Mouse (Mus musculus) gastrocnemius, adult 2 months (tissue): ENCODE measurements at regions not wholly inside any gene's neighbourhood (a gene's known extent, or its start where the extent isn't known, plus 50 kb on each side); places are given as distances from the start of the nearest gene placed in this dataset.

ENCODE experiments used
- DNase-seq: peaks from one replicate; pipeline ENCODE4 v3.0.0; 2022
- H3K27ac ChIP-seq: fragments of 200-600 bp; 2 replicates; pipeline ENCODE4 v1.8.1; 2022; ENCODE audit warnings: mild to moderate bottlenecking
- H3K4me3 ChIP-seq: fragments of 200-600 bp; 2 replicates; pipeline ENCODE4 v1.8.1; 2022; ENCODE audit warnings: mild to moderate bottlenecking, moderate library complexity
- CTCF ChIP-seq: fragments of 200-600 bp; IDR thresholded peaks from 2 replicates; pipeline ENCODE4 v1.8.1; 2022; ENCODE audit warnings: antibody characterized with exemption, mild to moderate bottlenecking, moderate library complexity
- intact Hi-C: fragments of 180-260 bp; cut with DNase I; formaldehyde crosslinking; loops from one replicate; pipeline ENCODE4 v1.15.1; 2025

DNA sequence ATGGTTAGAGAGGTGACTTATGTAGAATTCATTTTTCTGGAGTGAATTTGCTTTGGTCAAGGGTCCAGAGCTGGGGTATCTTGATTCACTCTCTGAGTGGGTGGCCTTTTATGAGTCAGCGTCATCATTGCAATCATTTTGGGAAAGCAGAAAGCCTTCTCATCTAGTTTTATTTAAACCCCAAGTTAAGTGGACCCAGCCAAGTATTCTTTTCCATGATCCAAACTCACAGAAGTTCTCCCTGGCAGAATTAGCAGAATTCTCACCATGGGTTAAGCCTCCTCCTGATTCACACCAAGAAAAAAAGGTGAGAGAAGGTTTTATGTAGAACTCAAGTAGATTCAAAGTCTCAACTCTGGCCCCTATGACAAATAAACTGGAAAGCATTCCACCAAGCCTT lies 211.8 kb downstream of the Sox11 start:
- no peak for DNase-seq
- intact Hi-C loops = no loop called here
- no peak overlapping the region for H3K4me3 ChIP-seq
- H3K27ac ChIP-seq = no peak overlapping the region
- no peak for TF ChIP-seq CTCF

DNA sequence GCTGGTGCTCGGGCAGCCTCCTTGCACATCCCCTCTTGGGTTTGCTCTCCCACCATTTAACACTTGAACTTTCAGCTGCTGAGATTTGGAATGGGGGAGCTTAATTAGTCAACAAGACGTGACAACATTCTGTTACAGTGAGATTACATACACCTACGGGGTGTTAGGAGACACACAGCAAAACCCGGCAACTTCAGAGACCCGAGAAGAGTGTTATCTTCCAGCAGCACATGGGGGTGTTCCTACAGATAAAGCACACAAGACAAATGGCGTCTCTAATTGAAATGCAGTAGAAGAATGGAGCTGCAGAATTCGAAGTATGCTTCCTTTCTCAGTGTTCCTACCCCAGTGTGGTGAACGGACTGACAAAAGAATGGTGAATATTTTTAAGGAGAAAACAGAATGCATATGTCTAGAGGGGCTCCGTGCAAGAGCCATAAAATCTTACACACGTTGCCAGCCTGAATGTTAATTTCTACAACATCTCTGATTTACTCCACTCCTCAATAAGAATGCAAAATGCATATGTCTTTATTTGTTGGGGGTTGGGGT lies 215.2 kb downstream of the Sox11 start:
- intact Hi-C loops = no loop called here
- DNase-seq = no peak
- Histone ChIP-seq H3K27ac (no peak overlapping the region), H3K4me3 (no peak overlapping the region)
- TF ChIP-seq CTCF = no peak

DNA sequence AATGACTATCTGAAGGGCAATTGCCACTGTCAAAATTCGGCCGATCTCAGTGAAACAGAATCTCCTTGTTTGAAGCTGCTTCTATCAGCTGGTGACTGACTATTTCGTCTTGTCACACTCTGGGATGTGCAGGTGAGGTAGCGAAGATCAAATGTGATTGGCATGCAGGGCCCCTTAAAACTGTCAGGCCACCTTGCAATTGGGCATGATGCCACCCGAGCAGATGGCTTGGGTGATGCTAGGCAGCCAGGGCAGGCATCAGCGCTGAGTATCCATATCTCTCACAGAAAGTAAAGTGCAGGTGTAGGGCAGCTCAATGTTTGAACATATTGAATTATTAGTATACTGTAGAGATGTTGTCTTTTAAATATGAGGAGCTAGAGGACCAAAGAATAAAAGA lies 223.8 kb downstream of the Sox11 start:
- no peak overlapping the region for H3K27ac ChIP-seq
- intact Hi-C loops = no loop called here
- H3K4me3 ChIP-seq = no peak overlapping the region
- TF ChIP-seq CTCF = no peak
- DNase-seq = no peak

DNA sequence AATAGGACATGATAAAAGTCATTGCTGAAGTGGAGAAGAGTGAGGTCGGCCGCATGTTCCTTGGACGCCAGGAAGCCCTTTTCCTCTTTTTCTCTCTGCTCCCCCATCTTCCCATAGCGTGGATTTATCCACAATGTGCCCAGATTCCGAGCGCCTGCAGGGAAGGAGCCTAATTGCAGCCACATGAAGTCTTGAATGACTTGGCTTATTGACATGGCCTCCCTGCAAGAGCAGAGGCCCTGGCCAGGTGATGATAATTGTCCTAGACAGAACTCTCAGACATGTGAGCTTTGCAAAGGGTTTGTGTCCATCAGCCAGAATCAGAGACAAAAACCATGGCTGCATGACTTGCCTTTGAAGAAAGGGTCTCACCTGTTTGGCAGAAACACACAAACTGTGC lies 227.0 kb downstream of the Sox11 start:
- Histone ChIP-seq H3K4me3 (no peak overlapping the region), H3K27ac (no peak overlapping the region)
- intact Hi-C loops = no loop called here
- no peak for DNase-seq
- no peak for TF ChIP-seq CTCF

DNA sequence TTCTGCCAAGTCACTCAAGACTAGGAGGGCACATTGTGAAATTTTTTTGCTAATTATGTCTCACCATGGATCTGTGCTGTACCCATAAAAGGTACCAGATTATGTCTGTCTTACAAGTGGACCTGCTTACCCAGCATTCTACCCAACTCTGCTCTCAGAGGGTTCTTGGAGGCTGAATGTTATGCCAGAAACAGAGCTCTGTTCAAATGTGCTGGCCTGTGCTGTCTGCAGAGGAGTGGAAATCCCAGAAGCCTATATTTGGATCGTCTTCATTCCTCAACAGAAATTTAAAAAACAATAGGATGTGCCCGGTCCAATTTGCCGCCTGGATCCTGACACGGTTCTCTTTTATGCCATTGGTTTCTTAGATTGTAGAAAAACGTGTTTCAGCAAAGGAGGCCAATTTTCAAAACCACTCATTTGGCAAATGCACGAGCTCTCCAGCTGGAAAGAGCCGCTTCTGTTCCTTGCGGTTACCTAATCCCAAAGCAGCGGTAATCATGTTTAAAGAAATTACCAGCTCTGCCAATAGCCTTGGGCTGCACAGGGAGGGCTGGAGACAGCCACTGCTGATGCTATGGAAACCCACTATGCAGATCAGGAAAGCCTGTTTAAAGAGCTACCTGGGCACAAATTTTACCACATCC lies 237.3 kb downstream of the Sox11 start:
- no peak overlapping the region for H3K4me3 ChIP-seq
- intact Hi-C loops = no loop called here
- H3K27ac ChIP-seq = no peak overlapping the region
- no peak for TF ChIP-seq CTCF
- no peak for DNase-seq

DNA sequence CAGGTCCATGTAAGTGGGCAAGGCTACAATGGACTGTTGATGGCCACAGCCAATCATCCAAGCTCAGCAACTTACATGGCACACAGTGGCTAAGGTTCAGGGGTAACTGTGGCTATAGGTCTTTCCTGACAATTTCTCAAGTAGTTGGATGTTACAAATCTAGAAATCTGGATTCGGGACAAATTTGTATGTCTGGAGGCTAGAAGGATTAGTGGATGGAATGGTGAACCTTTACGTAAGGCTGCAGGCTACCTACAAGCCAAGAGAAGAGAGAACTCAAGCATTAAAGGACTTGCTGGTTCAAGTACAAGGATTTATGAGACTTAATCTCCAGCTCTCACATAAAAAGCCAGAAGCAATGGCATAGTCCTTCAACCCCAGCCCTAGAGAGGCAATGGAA lies 239.4 kb downstream of the Sox11 start:
- DNase-seq = no peak
- intact Hi-C loops = no loop called here
- Histone ChIP-seq H3K4me3 (no peak overlapping the region), H3K27ac (no peak overlapping the region)
- no peak for TF ChIP-seq CTCF

DNA sequence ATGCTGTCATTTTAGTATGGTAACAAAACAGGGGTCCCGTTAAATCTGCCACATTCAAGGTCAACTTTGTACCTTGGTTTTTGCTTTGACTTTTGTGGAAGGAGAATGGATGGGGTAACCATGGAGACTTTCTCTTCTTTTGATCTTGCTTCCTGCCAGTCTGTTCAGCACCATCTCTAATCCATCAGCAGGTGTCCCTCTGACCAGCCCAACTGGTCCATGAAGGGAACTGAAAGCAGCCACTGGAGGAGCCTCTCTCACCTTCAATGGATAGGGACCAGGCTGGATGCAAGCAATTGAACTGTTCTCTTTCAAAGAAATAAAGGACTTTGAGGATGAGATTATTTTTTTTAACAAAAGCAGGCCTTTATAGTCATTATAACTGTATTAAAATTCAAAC lies 253.2 kb downstream of the Sox11 start:
- no peak for DNase-seq
- Histone ChIP-seq H3K4me3 (no peak overlapping the region), H3K27ac (no peak overlapping the region)
- intact Hi-C loops = no loop called here
- TF ChIP-seq CTCF = no peak

DNA sequence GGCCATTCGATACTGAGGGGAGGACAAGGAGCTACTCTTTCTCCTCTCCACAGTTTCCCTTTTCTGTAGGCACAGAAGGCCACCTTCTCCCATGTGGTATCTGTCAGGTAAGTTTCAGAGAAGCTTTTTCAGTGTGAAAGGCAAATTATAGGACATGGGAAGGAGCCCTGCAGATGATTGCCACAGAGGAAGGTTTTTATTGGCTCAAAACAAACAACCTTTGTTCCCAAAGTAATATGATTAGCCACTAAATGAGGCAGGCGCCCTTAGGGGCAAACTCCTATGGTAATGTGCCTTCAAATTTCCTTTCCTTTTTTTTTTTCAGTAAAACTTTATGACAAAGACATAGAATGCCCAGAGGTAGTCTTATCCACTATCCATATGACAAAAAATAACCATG lies 256.5 kb downstream of the Sox11 start:
- TF ChIP-seq CTCF = no peak
- DNase-seq = no peak
- intact Hi-C loops = no loop called here
- Histone ChIP-seq H3K27ac (no peak overlapping the region), H3K4me3 (no peak overlapping the region)

DNA sequence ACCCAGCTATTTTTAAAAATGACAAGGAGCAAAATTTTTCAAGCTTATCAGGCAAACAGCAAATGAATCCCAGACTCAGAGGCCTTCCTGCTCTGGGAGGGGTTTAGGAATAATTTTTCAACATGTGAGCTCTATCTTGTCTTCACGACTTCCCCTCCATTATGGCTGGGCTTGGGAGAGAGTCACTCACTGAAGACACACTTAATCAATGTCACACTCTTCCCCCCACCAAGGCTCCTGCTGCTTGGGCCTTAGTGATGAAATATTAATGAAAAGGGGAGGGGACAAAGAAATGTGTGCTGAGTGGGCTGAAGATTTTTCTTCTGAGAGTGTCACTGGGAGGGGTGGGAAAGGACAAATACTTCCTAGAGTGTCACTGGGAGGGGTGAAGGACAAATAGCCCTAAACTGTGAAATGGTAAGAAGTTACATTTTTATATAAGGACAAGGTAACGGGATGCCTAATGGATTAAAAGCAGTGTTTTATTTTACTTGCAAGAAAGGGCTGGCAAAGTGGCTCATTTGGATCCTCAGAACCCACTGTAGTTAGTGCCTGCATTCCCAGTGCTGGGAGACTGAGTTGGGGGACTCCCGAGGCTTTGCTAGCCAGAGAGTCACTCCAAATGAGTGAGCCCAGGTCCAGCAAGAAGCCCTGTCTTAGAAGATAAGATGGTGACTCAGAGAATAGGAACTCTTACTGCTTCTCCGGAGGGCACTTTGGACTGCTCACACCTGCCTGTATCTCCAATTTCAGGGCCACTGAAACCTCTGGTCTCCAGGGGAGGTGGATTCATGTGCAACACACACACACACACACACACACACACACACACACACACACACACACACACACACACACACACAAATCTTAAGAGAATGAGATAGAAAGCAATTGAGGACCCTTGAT lies 258.5 kb downstream of the Sox11 start:
- TF ChIP-seq CTCF = no peak
- DNase-seq = no peak
- Histone ChIP-seq H3K27ac (no peak overlapping the region), H3K4me3 (no peak overlapping the region)
- intact Hi-C loops = no loop called here

DNA sequence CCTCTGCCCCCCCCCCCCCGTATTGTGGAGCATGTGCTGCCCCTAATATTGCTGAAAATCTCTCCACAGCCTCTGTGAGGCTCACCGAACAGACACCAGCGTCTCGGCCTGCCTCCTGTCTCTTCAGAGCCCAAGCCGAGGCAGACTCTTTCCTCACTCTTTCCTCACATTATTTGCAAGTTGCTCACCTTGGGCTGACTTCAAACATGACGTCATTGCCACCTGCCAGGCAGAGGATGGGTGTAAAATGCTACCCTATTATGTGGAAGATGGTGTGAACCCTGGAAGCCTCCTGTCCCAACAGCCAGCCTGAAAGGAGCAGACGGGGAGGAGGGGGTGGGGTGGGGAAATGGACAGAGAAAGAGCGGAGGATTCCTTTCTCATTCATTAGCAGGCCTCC lies 259.3 kb downstream of the Sox11 start:
- H3K4me3 ChIP-seq = no peak overlapping the region

DNA sequence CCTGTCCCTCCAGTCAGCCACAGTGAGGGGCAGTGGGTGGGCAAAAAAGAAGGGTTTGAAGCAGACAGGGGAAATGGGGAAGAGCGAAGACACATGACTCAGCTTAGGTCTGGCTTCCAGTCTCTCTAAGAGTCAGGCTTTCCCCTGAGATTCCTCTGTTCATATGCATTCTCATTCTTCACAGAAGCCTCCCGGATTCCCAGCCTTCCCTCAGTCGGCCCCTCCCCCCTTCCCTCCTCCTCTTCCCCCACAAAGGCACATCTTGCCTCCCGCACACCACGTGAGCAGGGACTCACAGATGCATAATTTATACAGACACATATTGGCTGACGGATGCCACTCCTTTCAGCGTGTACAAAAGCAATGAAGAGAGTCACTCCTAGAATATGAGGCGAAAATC lies 259.8 kb downstream of the Sox11 start:
- DNase-seq = no peak
- intact Hi-C loops = no loop called here
- Histone ChIP-seq H3K27ac (no peak overlapping the region), H3K4me3 (no peak overlapping the region)
- TF ChIP-seq CTCF = no peak

More for the DNA sequence above, 259.3 kb downstream of the Sox11 start:
- no peak overlapping the region for H3K27ac ChIP-seq
- intact Hi-C loops = no loop called here
- TF ChIP-seq CTCF = no peak
- no peak for DNase-seq

DNA sequence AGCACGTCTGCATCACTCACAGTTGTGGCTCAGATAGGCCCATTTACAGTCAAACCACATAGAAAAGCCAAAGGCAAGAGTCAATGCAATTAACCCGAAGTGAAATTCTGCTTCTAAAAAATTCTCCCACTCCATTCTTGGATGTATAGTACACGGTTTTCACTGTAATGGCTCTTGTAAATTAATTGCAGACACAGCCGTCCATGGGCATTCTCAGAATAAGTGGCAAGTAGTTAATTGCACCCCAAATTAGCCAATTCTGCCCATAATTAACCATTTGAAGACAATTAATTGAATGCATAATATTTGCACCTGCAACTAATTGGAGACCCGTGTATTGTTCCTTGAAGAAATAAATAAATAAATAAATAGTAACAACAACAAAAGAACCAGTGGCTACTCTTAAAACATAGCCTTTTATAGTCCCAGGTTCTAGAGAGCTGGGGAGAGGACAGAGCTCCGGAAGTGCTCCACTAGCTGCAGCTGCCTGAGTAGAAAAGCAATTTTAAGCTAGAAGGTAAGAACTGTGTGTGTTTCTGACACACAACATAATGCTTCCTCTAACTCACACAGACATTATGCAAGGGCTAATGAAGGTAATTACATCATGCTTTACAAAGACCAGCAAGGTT lies 266.2 kb downstream of the Sox11 start:
- Histone ChIP-seq H3K4me3 (no peak overlapping the region), H3K27ac (no peak overlapping the region)
- TF ChIP-seq CTCF = no peak
- intact Hi-C loops = no loop called here
- DNase-seq = no peak

DNA sequence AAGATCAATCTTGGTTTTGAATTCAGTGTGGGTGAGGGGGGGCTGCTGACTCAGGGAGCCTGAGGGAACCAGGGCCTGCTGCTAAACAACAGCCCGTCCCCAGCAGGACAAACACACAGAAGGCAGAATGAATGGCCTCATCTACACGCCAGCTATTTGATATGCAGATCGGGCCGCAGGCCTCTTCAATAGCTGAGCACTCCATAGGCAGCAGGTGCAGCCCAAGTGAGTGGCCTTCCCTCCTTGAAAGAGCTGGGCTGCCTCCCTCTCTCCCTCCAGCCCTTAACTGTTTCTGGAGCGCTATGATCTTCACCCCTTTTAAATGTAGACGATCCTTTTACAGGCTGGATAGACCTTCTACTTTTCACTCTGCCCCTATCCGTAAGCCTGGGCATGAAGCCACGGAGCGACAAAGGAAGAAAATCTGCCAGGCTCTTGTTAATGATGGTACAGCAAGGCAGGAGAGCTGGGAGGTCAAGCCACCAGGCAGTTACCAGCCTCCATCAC lies 277.3 kb downstream of the Sox11 start:
- intact Hi-C loops = no loop called here
- H3K27ac ChIP-seq = no peak overlapping the region
- no peak for TF ChIP-seq CTCF
- no peak for DNase-seq
- H3K4me3 ChIP-seq = no peak overlapping the region
